Mouse (Mus musculus): ENCODE results near the gene Sptb.

- TF ChIP-seq EP300 (IDR thresholded peaks at IDR 0.05; ENCODE audit: low read depth) (no peak), CTCF (IDR thresholded peaks at IDR 0.05; ENCODE audit: low read depth) (no peak)
Observed at GRCm38 (mm10) chr12:76556745-76557389, 153.5 kb downstream of the Sptb start.

Measured in liver, embryonic 14.5 days (tissue).